Mouse (Mus musculus): ENCODE results near the gene Mettl6. TPM values are rescaled to one million over a fixed set of nuclear protein-coding genes. Genes with fewer than 3 reads are reported as not detected.

Gene Mettl6
- polyA plus RNA-seq, 1 experiment from 2014 or later = 55.2 TPM

GRCm38 (mm10) chr14:31440230-31440629, 54.6 kb downstream of the Mettl6 start:
- Histone ChIP-seq H3K36me3 (ENCODE audit: control insufficient read depth, insufficient read depth, low read length) (no peaks in the 10 kb centered on the region), H3K9ac (replicated peaks; ENCODE audit: low read length) (no peak overlapping the region), H3K27ac (replicated peaks; ENCODE audit: low read depth, low read length) (no peak overlapping the region), H3K4me1 (ENCODE audit: control insufficient read depth, insufficient read depth, low read length) (peaks cover 6% of the 10 kb centered on the region), H3K4me2 (ENCODE audit: low read length) (no peak overlapping the region), H3K9me3 (ENCODE audit: control insufficient read depth, low read length) (no peaks in the 10 kb centered on the region), H3K27me3 (ENCODE audit: control insufficient read depth, insufficient read depth, low read length) (no peaks in the 10 kb centered on the region), H3K4me3 (replicated peaks; ENCODE audit: low read depth, low read length) (no peak overlapping the region)
- ATAC-seq (ENCODE audit: low FRiP score, low TSS enrichment) = no peak
- WGBS = 35% methylated on average over 3 of the region's 3 CpGs
- DNase-seq = no peak

GRCm38 (mm10) chr14:31439279-31439678, 55.6 kb downstream of the Mettl6 start:
- no peak for ATAC-seq (ENCODE audit: low FRiP score, low TSS enrichment)
- H3K9ac ChIP-seq (replicated peaks; ENCODE audit: low read length) = no peak overlapping the region
- no peak overlapping the region for H3K27ac ChIP-seq (replicated peaks; ENCODE audit: low read depth, low read length)
- no peaks in the 10 kb centered on the region for H3K36me3 ChIP-seq (ENCODE audit: control insufficient read depth, insufficient read depth, low read length)
- DNase-seq = no peak
- H3K4me1 ChIP-seq (ENCODE audit: control insufficient read depth, insufficient read depth, low read length) = peaks cover 8% of the 10 kb centered on the region
- no peak overlapping the region for H3K4me2 ChIP-seq (ENCODE audit: low read length)
- H3K4me3 ChIP-seq (replicated peaks; ENCODE audit: low read depth, low read length) = no peak overlapping the region
- H3K9me3 ChIP-seq (ENCODE audit: control insufficient read depth, low read length) = no peaks in the 10 kb centered on the region
- no peaks in the 10 kb centered on the region for H3K27me3 ChIP-seq (ENCODE audit: control insufficient read depth, insufficient read depth, low read length)
- WGBS = 85% methylated on average over 11 of the region's 11 CpGs

GRCm38 (mm10) chr14:31437826-31438529, 56.9 kb downstream of the Mettl6 start:
- Histone ChIP-seq H3K9ac (replicated peaks; ENCODE audit: low read length) (no peak overlapping the region), H3K4me1 (ENCODE audit: control insufficient read depth, insufficient read depth, low read length) (peaks cover 17% of the 10 kb centered on the region), H3K4me2 (ENCODE audit: low read length) (no peak overlapping the region), H3K4me3 (replicated peaks; ENCODE audit: low read depth, low read length) (no peak overlapping the region), H3K36me3 (ENCODE audit: control insufficient read depth, insufficient read depth, low read length) (0 out of 2 replicates have a peak, but pooled peaks cover 2% of the 10 kb centered on the region), H3K27me3 (ENCODE audit: control insufficient read depth, insufficient read depth, low read length) (no peaks in the 10 kb centered on the region), H3K9me3 (ENCODE audit: control insufficient read depth, low read length) (no peaks in the 10 kb centered on the region), H3K27ac (replicated peaks; ENCODE audit: low read depth, low read length) (no peak overlapping the region)
- 68% methylated on average over 8 of the region's 8 CpGs for WGBS
- DNase-seq (no peak), ATAC-seq (ENCODE audit: low FRiP score, low TSS enrichment) (no peak)

- Histone ChIP-seq H3K9me3 (ENCODE audit: control insufficient read depth, low read length) (no peaks in the 10 kb centered on the region), H3K27ac (replicated peaks; ENCODE audit: low read depth, low read length) (peak within 1 kb of the TSS; percentile 95), H3K36me3 (ENCODE audit: control insufficient read depth, insufficient read depth, low read length) (0 out of 2 replicates have a peak, but pooled peaks cover 8% of the 10 kb centered on the region), H3K4me2 (ENCODE audit: low read length) (peak within 1 kb of the TSS; percentile 68), H3K4me3 (replicated peaks; ENCODE audit: low read depth, low read length) (peak within 1 kb of the TSS; percentile 86), H3K4me1 (ENCODE audit: control insufficient read depth, insufficient read depth, low read length) (peaks cover 21% of the 10 kb centered on the region), H3K9ac (replicated peaks; ENCODE audit: low read length) (peak within 1 kb of the TSS; percentile 97), H3K27me3 (ENCODE audit: control insufficient read depth, insufficient read depth, low read length) (no peaks in the 10 kb centered on the region)
- 7% methylated on average over 49 of the region's 49 CpGs for WGBS
- ATAC-seq (ENCODE audit: low FRiP score, low TSS enrichment) = peak; percentile 94
- peak; percentile 94 for DNase-seq
These were observed 58.7 kb downstream of the Mettl6 start, which contains the start of gene Sh3bp5 for GRCm38 (mm10) chr14:31435930-31436693. Gene Sh3bp5, minus strand, starts transcription at chr14:31436078.

GRCm38 (mm10) chr14:31435018-31435915, 59.6 kb downstream of the Mettl6 start:
- DNase-seq (peak; percentile 80), ATAC-seq (ENCODE audit: low FRiP score, low TSS enrichment) (peak; percentile 53)
- Histone ChIP-seq H3K4me1 (ENCODE audit: control insufficient read depth, insufficient read depth, low read length) (peaks cover 21% of the 10 kb centered on the region), H3K27me3 (ENCODE audit: control insufficient read depth, insufficient read depth, low read length) (no peaks in the 10 kb centered on the region), H3K27ac (replicated peaks; ENCODE audit: low read depth, low read length) (peak overlapping the region; percentile 95), H3K9ac (replicated peaks; ENCODE audit: low read length) (peak overlapping the region; percentile 97), H3K4me3 (replicated peaks; ENCODE audit: low read depth, low read length) (peak overlapping the region; percentile 86), H3K4me2 (ENCODE audit: low read length) (peak overlapping the region; percentile 68), H3K9me3 (ENCODE audit: control insufficient read depth, low read length) (no peaks in the 10 kb centered on the region), H3K36me3 (ENCODE audit: control insufficient read depth, insufficient read depth, low read length) (0 out of 2 replicates have a peak, but pooled peaks cover 12% of the 10 kb centered on the region)
- WGBS = under 1% methylated on average over 53 of the region's 53 CpGs

GRCm38 (mm10) chr14:31434426-31434825, 60.4 kb downstream of the Mettl6 start:
- DNase-seq (peak; percentile 40), ATAC-seq (ENCODE audit: low FRiP score, low TSS enrichment) (no peak)
- H3K9me3 ChIP-seq (ENCODE audit: control insufficient read depth, low read length) = no peaks in the 10 kb centered on the region
- H3K4me2 ChIP-seq (ENCODE audit: low read length) = peak overlapping the region; percentile 68
- no peaks in the 10 kb centered on the region for H3K27me3 ChIP-seq (ENCODE audit: control insufficient read depth, insufficient read depth, low read length)
- H3K9ac ChIP-seq (replicated peaks; ENCODE audit: low read length) = peak overlapping the region; percentile 97
- peak overlapping the region; percentile 37; the same call in 1 of the 2 replicates for H3K27ac ChIP-seq (replicated peaks; ENCODE audit: low read depth, low read length)
- 60% methylated on average over 5 of the region's 5 CpGs for WGBS
- peak overlapping the region; percentile 86 for H3K4me3 ChIP-seq (replicated peaks; ENCODE audit: low read depth, low read length)
- 0 out of 2 replicates have a peak, but pooled peaks cover 12% of the 10 kb centered on the region for H3K36me3 ChIP-seq (ENCODE audit: control insufficient read depth, insufficient read depth, low read length)
- H3K4me1 ChIP-seq (ENCODE audit: control insufficient read depth, insufficient read depth, low read length) = peaks cover 21% of the 10 kb centered on the region

GRCm38 (mm10) chr14:31433851-31434360, 60.9 kb downstream of the Mettl6 start:
- Histone ChIP-seq H3K9ac (replicated peaks; ENCODE audit: low read length) (peak overlapping the region; percentile 97; the same call in 1 of the 2 replicates), H3K36me3 (ENCODE audit: control insufficient read depth, insufficient read depth, low read length) (peaks cover 15% of the 10 kb centered on the region; the same call in 1 of the 2 replicates), H3K4me3 (replicated peaks; ENCODE audit: low read depth, low read length) (peak overlapping the region; percentile 86), H3K9me3 (ENCODE audit: control insufficient read depth, low read length) (no peaks in the 10 kb centered on the region), H3K27me3 (ENCODE audit: control insufficient read depth, insufficient read depth, low read length) (no peaks in the 10 kb centered on the region), H3K27ac (replicated peaks; ENCODE audit: low read depth, low read length) (no peak overlapping the region), H3K4me1 (ENCODE audit: control insufficient read depth, insufficient read depth, low read length) (peaks cover 21% of the 10 kb centered on the region), H3K4me2 (ENCODE audit: low read length) (peak overlapping the region; percentile 68)
- DNase-seq = no peak
- 37% methylated on average over 7 of the region's 7 CpGs for WGBS
- ATAC-seq (ENCODE audit: low FRiP score, low TSS enrichment) = no peak

GRCm38 (mm10) chr14:31433126-31433525, 61.7 kb downstream of the Mettl6 start:
- Histone ChIP-seq H3K9me3 (ENCODE audit: control insufficient read depth, low read length) (no peaks in the 10 kb centered on the region), H3K4me1 (ENCODE audit: control insufficient read depth, insufficient read depth, low read length) (peaks cover 21% of the 10 kb centered on the region), H3K4me2 (ENCODE audit: low read length) (no peak overlapping the region), H3K4me3 (replicated peaks; ENCODE audit: low read depth, low read length) (no peak overlapping the region), H3K9ac (replicated peaks; ENCODE audit: low read length) (no peak overlapping the region), H3K27ac (replicated peaks; ENCODE audit: low read depth, low read length) (no peak overlapping the region), H3K36me3 (ENCODE audit: control insufficient read depth, insufficient read depth, low read length) (peaks cover 22% of the 10 kb centered on the region), H3K27me3 (ENCODE audit: control insufficient read depth, insufficient read depth, low read length) (no peaks in the 10 kb centered on the region)
- WGBS = 85% methylated on average over 5 of the region's 5 CpGs
- DNase-seq (no peak), ATAC-seq (ENCODE audit: low FRiP score, low TSS enrichment) (no peak)
